Mouse (Mus musculus) spleen, adult 2 months (tissue): ENCODE data around the gene Gm20388. TPM values are rescaled to one million over a fixed set of nuclear protein-coding genes. Genes with fewer than 3 reads are reported as not detected.

Experiments used
- DNase-seq, 2 experiments: peaks; one replicate each; pipeline versions ENCODE4 v3.0.0 to v3.0.0-alpha.2; 2012 to 2021; ENCODE audit warnings: low spot score in 2 of 2, low read depth in 1 of 2
- H3K27ac ChIP-seq: fragments of 200-500 bp; 2 replicates; pipeline ENCODE4 v1.5.1; 2012; ENCODE audit warnings: low read length, inconsistent platforms; ENCODE audit not compliant: insufficient read depth
- H3K27me3 ChIP-seq: fragments of 200-500 bp; 2 replicates; pipeline ENCODE4 v1.6.1; 2012; ENCODE audit warnings: mild to moderate bottlenecking, moderate library complexity, low read length, inconsistent platforms; ENCODE audit not compliant: control insufficient read depth, insufficient read depth
- H3K36me3 ChIP-seq: fragments of 200-500 bp; 2 replicates; pipeline ENCODE4 v1.6.1; 2012; ENCODE audit warnings: mild to moderate bottlenecking, low read length, inconsistent platforms; ENCODE audit not compliant: control insufficient read depth, insufficient read depth
- H3K4me1 ChIP-seq: fragments of 200-500 bp; 2 replicates; pipeline ENCODE4 v1.6.1; 2011; ENCODE audit warnings: inconsistent platforms; ENCODE audit not compliant: control insufficient read depth, insufficient read depth, insufficient read length
- H3K4me3 ChIP-seq: fragments of 200-500 bp; 2 replicates; pipeline ENCODE4 v1.5.1; 2011; ENCODE audit warnings: mild to moderate bottlenecking, inconsistent platforms; ENCODE audit not compliant: insufficient read depth, insufficient read length; ENCODE audit errors: extremely low read depth
- CTCF ChIP-seq: fragments of 200-500 bp; IDR thresholded peaks from 2 replicates; pipeline ENCODE4 v1.5.1; 2011; ENCODE audit warnings: mild to moderate bottlenecking, inconsistent platforms; ENCODE audit not compliant: insufficient read depth, insufficient read length, insufficient replicate concordance; ENCODE audit errors: extremely low read depth
- POLR2A ChIP-seq: fragments of 200-500 bp; IDR thresholded peaks from 2 replicates; pipeline ENCODE4 v1.6.1; 2011; ENCODE audit warnings: low read depth, low read length, inconsistent platforms
- WGBS: fragments of 180-500 bp; shearing (Covaris S2); methylation state at CpG from one replicate; pipeline ENCODE4 v1.1.7; 2018; 5-methylcytosine and 5-hydroxymethylcytosine counted together
- polyA plus RNA-seq: library from polyadenylated mRNA; depleted of rRNA; stranded (reverse); fragments of >200 nt; gene quantifications from 2 replicates; pipeline ENCODE4 v1.2.3, GENCODE M21; 2012

The Gm20388 gene
- polyA plus RNA-seq, 1 experiment, result 26.1 TPM

DNA sequence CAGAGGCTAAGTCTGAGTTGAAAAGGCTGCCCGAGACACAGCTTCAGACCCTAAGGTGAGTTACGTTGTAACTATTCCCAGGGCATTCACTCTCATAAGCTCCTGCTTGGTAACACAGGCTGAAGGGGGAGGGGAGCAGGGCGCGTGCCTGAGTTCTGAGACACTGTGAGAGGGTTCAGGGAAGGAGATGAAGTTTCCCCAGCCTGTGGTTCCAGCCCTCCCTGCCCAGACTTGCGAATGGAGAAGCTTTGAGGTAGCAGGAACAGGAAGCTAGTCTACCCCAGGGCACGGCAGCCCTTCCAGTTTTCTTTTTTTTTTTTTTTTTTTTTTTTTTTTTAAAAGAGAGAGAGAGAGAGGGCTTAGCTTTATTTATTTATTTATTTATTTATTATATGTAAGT, 1950.6 kb downstream of the Gm20388 start:
- Histone ChIP-seq H3K4me1 (no peaks in the 10 kb centered on the region), H3K36me3 (no peaks in the 10 kb centered on the region), H3K4me3 (no peak overlapping the region), H3K27ac (no peak overlapping the region), H3K27me3 (no peaks in the 10 kb centered on the region)
- DNase-seq, result no peak
- TF ChIP-seq POLR2A, result no peak
- no peak for TF ChIP-seq CTCF
- 24% methylated on average over 6 of the region's 6 CpGs for WGBS

DNA sequence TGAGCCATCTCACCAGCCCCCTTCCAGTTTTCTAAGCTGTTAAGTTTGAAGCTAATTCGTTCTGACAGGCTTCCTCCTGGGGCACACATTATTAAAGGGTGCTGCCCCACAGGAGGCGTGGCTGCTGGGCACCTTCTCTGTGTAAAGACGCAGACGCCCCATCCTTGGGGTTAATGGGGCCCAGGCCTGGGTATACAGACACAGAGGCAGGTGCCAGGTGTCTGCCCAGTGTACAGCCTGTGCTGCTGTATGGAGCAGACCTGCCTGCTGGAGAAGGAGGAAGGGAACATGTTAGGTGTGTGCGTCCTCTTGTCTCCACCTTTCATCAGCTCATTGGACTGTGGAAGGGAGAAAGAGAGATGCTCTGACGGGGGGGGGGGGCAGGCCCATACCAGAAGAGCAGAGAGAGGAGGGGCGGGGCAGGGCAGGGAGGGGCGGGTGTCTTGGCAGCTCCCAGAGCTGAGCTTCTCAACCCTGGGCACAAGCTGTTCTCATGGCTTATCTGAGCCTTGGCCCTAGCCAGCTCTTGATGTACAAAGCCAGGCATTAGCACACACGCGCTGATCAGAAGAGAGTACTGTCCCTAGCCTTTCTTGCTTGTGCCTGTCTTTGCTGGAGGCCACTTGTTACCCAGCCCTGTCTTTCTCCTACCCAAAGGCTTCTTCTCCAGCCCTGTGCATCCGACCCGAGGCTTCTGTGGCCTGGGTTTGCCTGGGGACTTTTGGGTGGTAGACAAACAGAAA, 1951.3 kb downstream of the Gm20388 start:
- WGBS, result 66% methylated on average over 12 of the region's 12 CpGs
- Histone ChIP-seq H3K27me3 (no peaks in the 10 kb centered on the region), H3K27ac (no peak overlapping the region), H3K4me3 (no peak overlapping the region), H3K4me1 (no peaks in the 10 kb centered on the region), H3K36me3 (no peaks in the 10 kb centered on the region)
- no peak for TF ChIP-seq POLR2A
- no peak for TF ChIP-seq CTCF
- DNase-seq, result no peak

DNA sequence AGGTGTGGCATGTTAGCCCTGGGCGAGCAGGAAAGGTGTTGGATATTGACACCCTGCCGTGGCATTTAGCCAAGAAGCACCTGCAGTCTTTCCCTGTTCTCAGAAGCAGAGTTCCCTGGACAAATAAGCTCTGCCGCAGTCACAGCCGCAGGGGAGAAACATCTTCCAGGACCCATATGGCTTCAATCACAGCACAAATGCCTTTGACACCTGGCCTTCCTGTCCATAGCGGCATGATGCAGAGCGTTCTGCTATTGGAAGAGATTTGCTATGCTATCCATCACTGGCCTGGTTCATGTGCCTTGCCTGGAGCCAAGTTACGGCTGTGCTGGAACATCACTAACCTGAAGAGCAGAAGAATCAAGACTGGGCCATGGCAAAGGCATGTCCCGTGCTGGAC, 1954.7 kb downstream of the Gm20388 start:
- 94% methylated on average over 8 of the region's 8 CpGs for WGBS

DNA sequence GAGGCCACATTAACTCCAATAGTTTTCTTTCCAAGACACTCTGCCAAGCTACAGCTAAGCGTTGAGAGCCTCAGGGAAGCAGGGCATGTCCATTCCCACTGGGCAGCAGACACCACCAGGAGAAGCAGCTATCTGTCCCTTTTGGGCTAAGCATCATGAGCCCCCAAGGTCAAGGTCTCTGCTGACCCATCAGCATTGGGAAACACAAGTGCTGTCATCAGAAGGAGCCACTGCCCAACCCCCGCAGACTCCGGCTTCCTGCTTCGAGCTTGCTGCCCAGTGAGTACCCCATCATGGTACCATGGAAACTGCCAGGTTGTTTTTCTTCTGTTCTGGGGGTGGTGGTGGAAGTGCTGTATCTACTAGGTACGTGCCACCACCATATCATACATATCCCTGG, 1957.6 kb downstream of the Gm20388 start:
- TF ChIP-seq CTCF, result no peak
- Histone ChIP-seq H3K36me3 (no peaks in the 10 kb centered on the region), H3K27me3 (no peaks in the 10 kb centered on the region), H3K4me1 (no peaks in the 10 kb centered on the region), H3K27ac (no peak overlapping the region), H3K4me3 (no peak overlapping the region)
- no peak for DNase-seq
- WGBS, result 90% methylated on average over 5 of the region's 5 CpGs

More for the DNA sequence above, 1954.7 kb downstream of the Gm20388 start:
- H3K36me3 ChIP-seq, result no peaks in the 10 kb centered on the region
- H3K27ac ChIP-seq, result no peak overlapping the region
- H3K4me3 ChIP-seq, result no peak overlapping the region
- no peaks in the 10 kb centered on the region for H3K27me3 ChIP-seq
- no peak for TF ChIP-seq CTCF
- no peak for TF ChIP-seq POLR2A
- no peak for DNase-seq
- no peaks in the 10 kb centered on the region for H3K4me1 ChIP-seq

DNA sequence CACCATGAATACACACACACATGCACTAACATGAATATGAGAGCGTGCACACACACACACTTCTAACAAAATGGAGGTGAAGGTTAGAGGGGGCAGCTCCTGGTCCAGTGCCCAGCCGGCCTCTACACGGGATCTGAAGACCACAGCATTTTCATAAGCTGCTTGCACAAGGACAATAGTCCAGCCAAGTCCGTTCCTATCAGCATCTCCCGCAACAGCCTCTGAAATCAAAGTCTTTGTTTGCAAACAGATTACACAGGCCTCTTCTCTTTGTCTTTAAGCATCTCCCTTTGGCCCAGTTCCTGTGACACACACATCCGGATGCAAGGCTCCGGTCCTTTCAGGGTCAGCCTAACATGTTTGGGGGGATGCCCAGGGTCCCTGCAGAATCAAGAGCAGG, 1958.3 kb downstream of the Gm20388 start:
- Histone ChIP-seq H3K27ac (no peak overlapping the region), H3K4me1 (no peaks in the 10 kb centered on the region), H3K4me3 (no peak overlapping the region), H3K27me3 (no peaks in the 10 kb centered on the region), H3K36me3 (no peaks in the 10 kb centered on the region)
- DNase-seq, result no peak
- TF ChIP-seq POLR2A, result no peak
- TF ChIP-seq CTCF, result no peak
- WGBS, result 91% methylated on average over 7 of the region's 7 CpGs

DNA sequence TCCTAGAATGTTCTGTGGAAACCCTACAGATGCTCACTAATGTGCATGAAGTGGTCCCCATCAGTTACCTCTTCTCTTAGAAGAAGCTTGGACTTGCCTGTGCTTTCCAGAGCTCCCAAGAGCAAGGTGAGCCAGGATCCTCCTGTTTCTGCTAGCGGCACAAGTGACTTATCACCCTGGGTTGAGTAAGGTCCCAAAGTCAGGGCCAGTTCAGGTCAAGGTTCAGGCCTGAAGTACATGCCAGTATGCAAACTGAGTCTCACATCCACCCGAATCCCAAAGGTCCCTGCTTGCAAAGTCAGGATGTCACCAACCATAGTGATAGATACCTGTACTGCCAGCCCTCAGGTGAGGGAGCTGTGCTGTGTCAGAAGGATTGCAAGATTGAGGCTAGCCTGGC, 1959.5 kb downstream of the Gm20388 start:
- whole genome bisulfite sequencing, result 94% methylated on average over 2 of the region's 2 CpGs
- H3K36me3 ChIP-seq, result no peaks in the 10 kb centered on the region
- H3K27me3 ChIP-seq, result no peaks in the 10 kb centered on the region
- H3K27ac ChIP-seq, result no peak overlapping the region
- no peak for TF ChIP-seq POLR2A
- no peak for TF ChIP-seq CTCF
- no peak for DNase-seq
- no peaks in the 10 kb centered on the region for H3K4me1 ChIP-seq
- H3K4me3 ChIP-seq, result no peak overlapping the region

DNA sequence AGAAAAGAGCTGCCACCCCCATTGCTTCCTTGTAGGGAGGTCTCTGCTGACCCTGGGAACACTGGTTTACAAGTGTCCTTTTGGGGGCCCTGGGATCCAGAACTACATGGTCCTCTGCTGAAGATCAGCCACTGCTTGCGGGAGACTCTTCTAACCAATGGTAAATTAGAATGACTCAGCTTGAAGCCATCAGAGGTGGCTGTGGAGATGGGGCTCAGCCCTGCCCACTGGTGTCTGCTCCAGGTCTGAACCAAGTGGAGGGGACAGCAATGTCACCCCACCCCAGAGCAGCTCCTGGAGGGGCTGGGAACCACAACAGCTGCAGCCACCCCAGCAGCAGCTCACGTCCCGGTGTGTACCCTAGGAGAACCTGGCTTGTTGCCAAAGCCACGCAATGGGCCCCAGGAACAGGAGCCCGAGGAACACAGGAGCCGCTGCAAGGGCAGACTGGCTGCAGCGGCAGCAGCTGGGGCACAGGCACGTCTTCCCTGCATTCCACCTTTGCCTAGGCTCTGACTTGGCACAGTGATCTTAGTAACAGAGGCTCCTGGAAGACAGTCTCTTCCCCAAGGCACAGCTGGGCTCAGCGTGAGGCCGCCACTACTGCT, 1961.3 kb downstream of the Gm20388 start:
- Histone ChIP-seq H3K27me3 (no peaks in the 10 kb centered on the region), H3K27ac (no peak overlapping the region), H3K4me1 (no peaks in the 10 kb centered on the region), H3K4me3 (no peak overlapping the region), H3K36me3 (no peaks in the 10 kb centered on the region)
- TF ChIP-seq CTCF, result no peak
- TF ChIP-seq POLR2A, result no peak
- no peak for DNase-seq
- WGBS, result 15% methylated on average over 10 of the region's 10 CpGs
